ENCODE assay signal across 10 mouse cellular contexts in genomic region chr6:21823281-21823680, GRCm38 (mm10). TPM values are rescaled to one million over a fixed set of nuclear protein-coding genes. Genes with fewer than 3 reads are reported as not detected.
DNase-seq lines count a peak whose midpoint lies in the region; ATAC-seq lines count a peak whose summit lies in the region.
"Had no signal": no experiment of that assay in that cellular context is flagged by ENCODE, and none has a peak within 500 bp of the region (broad histone marks: within the 10 kb centered on the region; RNA-seq: fewer than 3 reads in every experiment).

No protein-coding gene starts in this region.

- WGBS in kidney, embryonic 16.5 days = 18% methylated on average over 8 of the region's 8 CpGs

- H3K4me2 ChIP-seq in kidney, embryonic 16.5 days (replicated peaks; ENCODE audit: low read depth, low read length) = peak overlapping the region; percentile 41

- DNase-seq in heart, adult 18-20 months = peak; percentile 56 to 59
- no peak for DNase-seq in heart, postnatal 25 days (ENCODE audit: low spot score)
- peak; percentile 41 for DNase-seq in forelimb bud, embryonic 11.5 days (ENCODE audit: low read depth, low spot score)
- peak; percentile 54 for DNase-seq in mesoderm, embryonic 11.5 days (ENCODE audit: low read depth, low spot score)
- DNase-seq in left cerebral cortex, adult 9 months (ENCODE audit: low spot score in 2 of 2) = no peak
- no peak for DNase-seq in urinary bladder, postnatal 4 days (ENCODE audit: low spot score in 2 of 2)
- no peak for DNase-seq in ovary, postnatal 36 days (ENCODE audit: low spot score)
- DNase-seq: cerebellum, adult 9-11 months had no signal

- H3K4me3 ChIP-seq in kidney, embryonic 16.5 days (ENCODE audit: low read length) = peak overlapping the region; percentile 17

- H3K36me3 ChIP-seq in kidney, embryonic 16.5 days (ENCODE audit: insufficient read depth, low read length) = no peaks in the 10 kb centered on the region

- peak; percentile 94 for ATAC-seq in kidney, embryonic 16.5 days (ENCODE audit: low FRiP score, low TSS enrichment)

- H3K4me1 ChIP-seq in kidney, embryonic 16.5 days (ENCODE audit: insufficient read depth, low read length) = peaks cover 12% of the 10 kb centered on the region

- H3K9ac ChIP-seq in kidney, embryonic 16.5 days (replicated peaks; ENCODE audit: low read length) = no peak overlapping the region; the same call in 1 of the 2 replicates

- H3K27ac ChIP-seq in kidney, embryonic 16.5 days (ENCODE audit: low read length) = peak overlapping the region; percentile 89

- no peaks in the 10 kb centered on the region for H3K9me3 ChIP-seq in kidney, embryonic 16.5 days (ENCODE audit: low read length)

- no peaks in the 10 kb centered on the region for H3K27me3 ChIP-seq in kidney, embryonic 16.5 days (ENCODE audit: insufficient read depth, low read length)

- intact Hi-C loops in heart, postnatal 25 days (cut with DNase I) = no loop called here

RNA-seq across cellular contexts. Expression of gene Tspan12, which starts 29.0 kb away (rescaled TPM):
- total RNA-seq in heart, adult 18-20 months (2021) = 10 to 100 TPM; 75.8 to 82.4 TPM
- 10 to 100 TPM; 79.4 to 85.1 TPM for total RNA-seq in heart, postnatal 25 days (2021)
- 73.1 and 74.1 TPM in 2 replicates for polyA plus RNA-seq in kidney, embryonic 16.5 days (2015; fragmentation: Nextera tagmentation; extraction: Ambion mirVana)
- total RNA-seq: megakaryocyte-erythroid progenitor cell, adult 5-6 weeks had no signal

Comparison
In these comparisons a context has a peak if more than half of its experiments do, and no peak if none do; other contexts are left out.
1. DNase-seq: peak in heart, adult 18-20 months (2 of 2), forelimb bud, embryonic 11.5 days (single experiment) and mesoderm, embryonic 11.5 days (single experiment); none in heart, postnatal 25 days (single experiment), left cerebral cortex, adult 9 months (0 of 2), urinary bladder, postnatal 4 days (0 of 2) and ovary, postnatal 36 days (single experiment).